Mouse (Mus musculus): ENCODE results near the gene Polr3h.

- TF ChIP-seq HCFC1 (IDR thresholded peaks at IDR 0.05; ENCODE audit: borderline replicate concordance, insufficient read depth, low read length): no peak
- no peak for TF ChIP-seq CHD2 (IDR thresholded peaks at IDR 0.05; ENCODE audit: low read depth, low read length)
- no peak for TF ChIP-seq MAFK (IDR thresholded peaks at IDR 0.05; ENCODE audit: insufficient read depth, low read depth, low read length)
Measured at GRCm38 (mm10) chr15:81921255-81921654, 4.8 kb downstream of the Polr3h start.

All from ES-E14 (cell line).